In genomic region chrX:85193856-85194255, GRCm38 (mm10) we compare ENCODE assay signal across 28 mouse cellular contexts. TPM values are rescaled to one million over a fixed set of nuclear protein-coding genes. Genes with fewer than 3 reads are reported as not detected.
DNase-seq lines count a peak whose midpoint lies in the region; ATAC-seq lines count a peak whose summit lies in the region.
"Had no signal": no experiment of that assay in that cellular context is flagged by ENCODE, and none has a peak within 500 bp of the region (broad histone marks: within the 10 kb centered on the region; RNA-seq: fewer than 3 reads in every experiment).

No protein-coding gene starts in this region.

- peaks cover 17% of the 10 kb centered on the region for H3K27me3 ChIP-seq in limb, embryonic 13.5 days
- H3K27me3 ChIP-seq in limb, embryonic 10.5 days (ENCODE audit: low read depth, poor library complexity, severe bottlenecking) = peaks cover 17% of the 10 kb centered on the region; the same call in 1 of the 2 replicates
- H3K27me3 ChIP-seq: forebrain, embryonic 12.5 days; forebrain, embryonic 15.5 days; heart, embryonic 13.5 days; hindbrain, embryonic 15.5 days; intestine, embryonic 15.5 days had no signal

- no peaks in the 10 kb centered on the region for H3K36me3 ChIP-seq in limb, embryonic 13.5 days
- H3K36me3 ChIP-seq in limb, embryonic 10.5 days = no peaks in the 10 kb centered on the region
- H3K36me3 ChIP-seq: embryonic facial prominence, embryonic 12.5 days; forebrain, embryonic 12.5 days; forebrain, embryonic 15.5 days; heart, embryonic 10.5 days; heart, embryonic 13.5 days; hindbrain, embryonic 15.5 days; intestine, embryonic 15.5 days had no signal

- H3K4me1 ChIP-seq in limb, embryonic 13.5 days = 0 out of 2 replicates have a peak, but pooled peaks cover 3% of the 10 kb centered on the region
- H3K4me1 ChIP-seq in limb, embryonic 10.5 days = peaks cover 12% of the 10 kb centered on the region
- H3K4me1 ChIP-seq: embryonic facial prominence, embryonic 12.5 days; forebrain, embryonic 12.5 days; forebrain, embryonic 15.5 days; heart, embryonic 10.5 days; heart, embryonic 13.5 days; hindbrain, embryonic 15.5 days; intestine, embryonic 15.5 days had no signal

- 0 out of 2 replicates have a peak, but pooled peaks have one; percentile 32 for ATAC-seq in limb, embryonic 13.5 days (ENCODE audit: low FRiP score, low read depth)
- ATAC-seq: activated CD4-positive, CD25-positive, alpha-beta regulatory T cell, adult 4 months; forebrain, embryonic 15.5 days; intestine, embryonic 15.5 days had no signal

- peak; percentile 19 for DNase-seq in embryo, embryonic 10.5 days (ENCODE audit: low spot score)
- DNase-seq in embryo, embryonic 9.5 days (ENCODE audit: extremely low spot score) = no peak
- no peak for DNase-seq in limb, embryonic 10.5 days (ENCODE audit: low spot score)
- DNase-seq in mesoderm, embryonic 11.5 days (ENCODE audit: low read depth, low spot score) = peak; percentile 13
- DNase-seq in cerebellum, adult 8-10 months = no peak
- DNase-seq: adrenal gland, adult 8-10 months; adrenal gland, postnatal 36 days; cerebellum, adult 18-20 months; cerebellum, adult 9-11 months; cerebellum, postnatal 25 days; gastrocnemius, postnatal 10 days; gastrocnemius, postnatal 36 days; heart, adult 2 months; heart, postnatal 14 days; heart, postnatal 4 days; kidney, adult 11 months had no signal

- no peak overlapping the region for H3K4me3 ChIP-seq in limb, embryonic 13.5 days
- H3K4me3 ChIP-seq in limb, embryonic 10.5 days = no peak overlapping the region
- H3K4me3 ChIP-seq: embryonic facial prominence, embryonic 12.5 days; erythroblast, embryonic 14.5 days; forebrain, embryonic 12.5 days; forebrain, embryonic 15.5 days; heart, adult 2 months; heart, embryonic 10.5 days; heart, embryonic 13.5 days; hindbrain, embryonic 15.5 days; intestine, embryonic 15.5 days had no signal

- no peaks in the 10 kb centered on the region for H3K9me3 ChIP-seq in limb, embryonic 13.5 days
- H3K9me3 ChIP-seq in limb, embryonic 10.5 days (replicated peaks) = no peaks in the 10 kb centered on the region
- H3K9me3 ChIP-seq: embryonic facial prominence, embryonic 12.5 days; forebrain, embryonic 12.5 days; forebrain, embryonic 15.5 days; heart, embryonic 10.5 days; heart, embryonic 13.5 days; hindbrain, embryonic 15.5 days; intestine, embryonic 15.5 days had no signal

- no peak overlapping the region for H3K9ac ChIP-seq in limb, embryonic 13.5 days
- H3K9ac ChIP-seq: embryonic facial prominence, embryonic 12.5 days; forebrain, embryonic 12.5 days; forebrain, embryonic 15.5 days; heart, embryonic 13.5 days; hindbrain, embryonic 15.5 days; intestine, embryonic 15.5 days had no signal

- no peak overlapping the region for H3K27ac ChIP-seq in limb, embryonic 13.5 days
- no peak overlapping the region for H3K27ac ChIP-seq in limb, embryonic 10.5 days
- H3K27ac ChIP-seq: embryonic facial prominence, embryonic 12.5 days; forebrain, embryonic 12.5 days; forebrain, embryonic 15.5 days; heart, adult 2 months; heart, embryonic 10.5 days; heart, embryonic 13.5 days; hindbrain, embryonic 15.5 days; intestine, embryonic 15.5 days had no signal

- H3K4me2 ChIP-seq in limb, embryonic 13.5 days (replicated peaks) = no peak overlapping the region
- H3K4me2 ChIP-seq: embryonic facial prominence, embryonic 12.5 days; forebrain, embryonic 12.5 days; forebrain, embryonic 15.5 days; heart, embryonic 13.5 days; hindbrain, embryonic 15.5 days; intestine, embryonic 15.5 days had no signal

RNA-seq across cellular contexts. Expression of gene Fthl17a, which starts 55.6 kb away (rescaled TPM):
- polyA plus RNA-seq in limb, embryonic 13.5 days (2015; fragmentation: Nextera tagmentation; extraction: Ambion mirVana) = not detected in 2 replicates
- not detected in 2 replicates for polyA plus RNA-seq in limb, embryonic 10.5 days (2016; fragmentation: Nextera tagmentation; extraction: Ambion mirVana)
- polyA plus RNA-seq: activated CD4-positive, CD25-positive, alpha-beta regulatory T cell, adult 4 months; embryonic facial prominence, embryonic 12.5 days; erythroblast, embryonic 14.5 days; forebrain, embryonic 12.5 days; forebrain, embryonic 15.5 days; heart, adult 2 months; heart, embryonic 10.5 days; heart, embryonic 13.5 days; heart, embryonic 16.5 days; hindbrain, embryonic 11.5 days; hindbrain, embryonic 15.5 days; intestine, embryonic 15.5 days had no signal

Comparison
In these comparisons a context has a peak if more than half of its experiments do, and no peak if none do; other contexts are left out.
1. DNase-seq: peak in embryo, embryonic 10.5 days (single experiment) and mesoderm, embryonic 11.5 days (single experiment); none in embryo, embryonic 9.5 days (single experiment), limb, embryonic 10.5 days (single experiment) and cerebellum, adult 8-10 months (single experiment).